Mouse (Mus musculus) 3134 (cell line): Measurements from ENCODE around the gene Abca4.
"Not testable (repeated sequence)": the region's sequence is repeated elsewhere in the genome, so short reads cannot be mapped to it uniquely, and the experiment has no call there.

Experiments
- DNase-seq: peaks from one replicate; pipeline ENCODE4 v3.0.0-alpha.2; 2011; ENCODE audit warnings: low spot score; ENCODE audit not compliant: insufficient read length; ENCODE audit errors: extremely low read depth

Gene Abca4

GRCm38 (mm10) chr3:122208296-122209225 is 164.3 kb downstream of the Abca4 start:
- DNase-seq, result no peak

GRCm38 (mm10) chr3:122209511-122209910 is 165.3 kb downstream of the Abca4 start:
- DNase-seq, result no peak

GRCm38 (mm10) chr3:122210434-122210833 is 166.2 kb downstream of the Abca4 start:
- DNase-seq, result no peak

- DNase-seq, result no peak
Observed at GRCm38 (mm10) chr3:122210846-122211245, 166.6 kb downstream of the Abca4 start.

GRCm38 (mm10) chr3:122211446-122212125 is 167.3 kb downstream of the Abca4 start:
- DNase-seq, result no peak

GRCm38 (mm10) chr3:122221240-122222036 is 177.2 kb downstream of the Abca4 start:
- DNase-seq, result no peak

- not testable (repeated sequence) for DNase-seq
Observed at GRCm38 (mm10) chr3:122226972-122227371, 182.7 kb downstream of the Abca4 start.
